Mouse (Mus musculus): ENCODE data around the gene Trpc7. TPM values are rescaled to one million over a fixed set of nuclear protein-coding genes. Genes with fewer than 3 reads are reported as not detected.

The Trpc7 gene
- polyA plus RNA-seq, 1 experiment from 2014 or later: 5.9 TPM

- 92% methylated on average over 3 of the region's 3 CpGs for WGBS
- H3K4me1 ChIP-seq: peaks cover 27% of the 10 kb centered on the region
- ATAC-seq (replicated peaks): 0 out of 2 replicates have a peak, but pooled peaks have one; percentile 3
- H3K9me3 ChIP-seq: 0 out of 2 replicates have a peak, but pooled peaks cover 8% of the 10 kb centered on the region
- peak overlapping the region; percentile 69 for H3K27ac ChIP-seq
- no peak overlapping the region for H3K4me3 ChIP-seq
- H3K9ac ChIP-seq: no peak overlapping the region
- no peaks in the 10 kb centered on the region for H3K36me3 ChIP-seq (replicated peaks)
- no peak overlapping the region for H3K4me2 ChIP-seq
- H3K27me3 ChIP-seq (replicated peaks): no peaks in the 10 kb centered on the region
Observed at GRCm38 (mm10) chr13:56781697-56782096, 114.1 kb downstream of the Trpc7 start.

GRCm38 (mm10) chr13:56780746-56781469, 114.9 kb downstream of the Trpc7 start:
- no peaks in the 10 kb centered on the region for H3K27me3 ChIP-seq (replicated peaks)
- H3K9me3 ChIP-seq: 0 out of 2 replicates have a peak, but pooled peaks cover 8% of the 10 kb centered on the region
- H3K4me1 ChIP-seq: peaks cover 27% of the 10 kb centered on the region
- no peaks in the 10 kb centered on the region for H3K36me3 ChIP-seq (replicated peaks)
- no peak overlapping the region for H3K4me3 ChIP-seq
- H3K9ac ChIP-seq: no peak overlapping the region
- ATAC-seq (replicated peaks): peak; percentile 48; the same call in 1 of the 2 replicates
- 37% methylated on average over 13 of the region's 13 CpGs for WGBS
- H3K27ac ChIP-seq: peak overlapping the region; percentile 69
- no peak overlapping the region for H3K4me2 ChIP-seq

- H3K27me3 ChIP-seq (replicated peaks): no peaks in the 10 kb centered on the region
- peaks cover 36% of the 10 kb centered on the region for H3K4me1 ChIP-seq
- H3K9ac ChIP-seq: peak overlapping the region; percentile 31; the same call in 1 of the 2 replicates
- H3K9me3 ChIP-seq: no peaks in the 10 kb centered on the region
- H3K27ac ChIP-seq: peak overlapping the region; percentile 84
- peak overlapping the region; percentile 13 for H3K4me2 ChIP-seq
- 6% methylated on average over 5 of the region's 5 CpGs for WGBS
- no peak overlapping the region for H3K4me3 ChIP-seq
- no peaks in the 10 kb centered on the region for H3K36me3 ChIP-seq (replicated peaks)
- peak; percentile 86 for ATAC-seq (replicated peaks)
Observed at GRCm38 (mm10) chr13:56774304-56774703, 121.5 kb downstream of the Trpc7 start.

- Histone ChIP-seq H3K36me3 (replicated peaks) (no peaks in the 10 kb centered on the region), H3K27me3 (replicated peaks) (no peaks in the 10 kb centered on the region), H3K4me2 (no peak overlapping the region), H3K4me1 (peaks cover 41% of the 10 kb centered on the region), H3K4me3 (no peak overlapping the region), H3K9ac (no peak overlapping the region), H3K27ac (peak overlapping the region; percentile 84), H3K9me3 (no peaks in the 10 kb centered on the region)
- no peak for ATAC-seq (replicated peaks)
- WGBS: 59% methylated on average over 14 of the region's 14 CpGs
Observed at GRCm38 (mm10) chr13:56773262-56773870, 122.4 kb downstream of the Trpc7 start.

GRCm38 (mm10) chr13:56772592-56772991, 123.2 kb downstream of the Trpc7 start:
- H3K4me3 ChIP-seq: no peak overlapping the region
- peaks cover 41% of the 10 kb centered on the region for H3K4me1 ChIP-seq
- H3K27me3 ChIP-seq (replicated peaks): no peaks in the 10 kb centered on the region
- 51% methylated on average over 3 of the region's 3 CpGs for WGBS
- ATAC-seq (replicated peaks): no peak
- no peak overlapping the region for H3K4me2 ChIP-seq
- H3K27ac ChIP-seq: no peak overlapping the region
- no peak overlapping the region for H3K9ac ChIP-seq
- no peaks in the 10 kb centered on the region for H3K9me3 ChIP-seq
- no peaks in the 10 kb centered on the region for H3K36me3 ChIP-seq (replicated peaks)

DNA sequence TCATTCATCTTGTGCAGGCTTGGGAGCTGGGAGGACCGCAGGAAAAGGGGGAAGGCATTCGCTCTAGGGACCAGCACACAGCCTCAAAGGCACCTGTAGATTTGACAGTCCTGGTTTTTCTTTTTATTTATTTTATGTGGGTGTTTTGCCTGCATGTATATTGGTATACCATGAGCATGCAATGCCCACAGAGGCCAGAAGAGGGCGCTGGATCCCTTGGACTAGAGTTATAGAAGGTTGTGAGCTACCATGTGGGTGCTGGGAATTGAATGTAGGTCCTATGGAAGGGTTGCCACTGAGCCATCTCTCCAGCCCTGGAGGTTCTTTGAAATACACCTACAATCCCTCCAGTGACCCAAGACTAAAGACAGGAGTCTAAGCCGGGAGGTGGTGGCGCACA, 125.0 kb downstream of the Trpc7 start:
- WGBS: 64% methylated on average over 5 of the region's 5 CpGs
- H3K4me2 ChIP-seq: no peak overlapping the region
- ATAC-seq (replicated peaks): no peak
- H3K9me3 ChIP-seq: no peaks in the 10 kb centered on the region
- H3K36me3 ChIP-seq (replicated peaks): no peaks in the 10 kb centered on the region
- H3K9ac ChIP-seq: no peak overlapping the region
- peaks cover 46% of the 10 kb centered on the region for H3K4me1 ChIP-seq
- H3K4me3 ChIP-seq: no peak overlapping the region
- H3K27ac ChIP-seq: peak overlapping the region; percentile 62; the same call in 1 of the 2 replicates
- H3K27me3 ChIP-seq (replicated peaks): 0 out of 2 replicates have a peak, but pooled peaks cover 3% of the 10 kb centered on the region

- Histone ChIP-seq H3K27me3 (replicated peaks) (0 out of 2 replicates have a peak, but pooled peaks cover 3% of the 10 kb centered on the region), H3K27ac (peak overlapping the region; percentile 62; the same call in 1 of the 2 replicates), H3K9ac (no peak overlapping the region), H3K36me3 (replicated peaks) (no peaks in the 10 kb centered on the region), H3K4me1 (peaks cover 50% of the 10 kb centered on the region), H3K9me3 (no peaks in the 10 kb centered on the region), H3K4me3 (no peak overlapping the region), H3K4me2 (no peak overlapping the region)
- WGBS: 37% methylated on average over 1 of the region's 1 CpGs
- ATAC-seq (replicated peaks): no peak; the same call in 1 of the 2 replicates
Observed at GRCm38 (mm10) chr13:56770136-56770578, 125.6 kb downstream of the Trpc7 start.

GRCm38 (mm10) chr13:56769431-56769830, 126.4 kb downstream of the Trpc7 start:
- Histone ChIP-seq H3K4me2 (no peak overlapping the region), H3K36me3 (replicated peaks) (no peaks in the 10 kb centered on the region), H3K27me3 (replicated peaks) (0 out of 2 replicates have a peak, but pooled peaks cover 3% of the 10 kb centered on the region), H3K9ac (no peak overlapping the region), H3K27ac (no peak overlapping the region), H3K9me3 (no peaks in the 10 kb centered on the region), H3K4me1 (peaks cover 44% of the 10 kb centered on the region), H3K4me3 (no peak overlapping the region)
- WGBS: 22% methylated on average over 4 of the region's 4 CpGs
- no peak for ATAC-seq (replicated peaks)

- no peak for ATAC-seq (replicated peaks)
- no peaks in the 10 kb centered on the region for H3K36me3 ChIP-seq (replicated peaks)
- H3K4me2 ChIP-seq: no peak overlapping the region
- H3K4me3 ChIP-seq: no peak overlapping the region
- 52% methylated on average over 5 of the region's 5 CpGs for WGBS
- H3K27me3 ChIP-seq (replicated peaks): 0 out of 2 replicates have a peak, but pooled peaks cover 3% of the 10 kb centered on the region
- H3K27ac ChIP-seq: no peak overlapping the region
- no peaks in the 10 kb centered on the region for H3K9me3 ChIP-seq
- H3K4me1 ChIP-seq: peaks cover 44% of the 10 kb centered on the region
- no peak overlapping the region for H3K9ac ChIP-seq
Observed at GRCm38 (mm10) chr13:56766211-56766610, 129.6 kb downstream of the Trpc7 start.

- Histone ChIP-seq H3K27ac (no peak overlapping the region), H3K4me2 (peak overlapping the region; percentile 5; the same call in 1 of the 2 replicates), H3K4me1 (peaks cover 41% of the 10 kb centered on the region), H3K9ac (no peak overlapping the region), H3K9me3 (no peaks in the 10 kb centered on the region), H3K27me3 (replicated peaks) (0 out of 2 replicates have a peak, but pooled peaks cover 3% of the 10 kb centered on the region), H3K36me3 (replicated peaks) (no peaks in the 10 kb centered on the region), H3K4me3 (no peak overlapping the region)
- WGBS: 59% methylated on average over 25 of the region's 25 CpGs
- ATAC-seq (replicated peaks): no peak
Observed at GRCm38 (mm10) chr13:56765284-56766032, 130.3 kb downstream of the Trpc7 start.

DNA sequence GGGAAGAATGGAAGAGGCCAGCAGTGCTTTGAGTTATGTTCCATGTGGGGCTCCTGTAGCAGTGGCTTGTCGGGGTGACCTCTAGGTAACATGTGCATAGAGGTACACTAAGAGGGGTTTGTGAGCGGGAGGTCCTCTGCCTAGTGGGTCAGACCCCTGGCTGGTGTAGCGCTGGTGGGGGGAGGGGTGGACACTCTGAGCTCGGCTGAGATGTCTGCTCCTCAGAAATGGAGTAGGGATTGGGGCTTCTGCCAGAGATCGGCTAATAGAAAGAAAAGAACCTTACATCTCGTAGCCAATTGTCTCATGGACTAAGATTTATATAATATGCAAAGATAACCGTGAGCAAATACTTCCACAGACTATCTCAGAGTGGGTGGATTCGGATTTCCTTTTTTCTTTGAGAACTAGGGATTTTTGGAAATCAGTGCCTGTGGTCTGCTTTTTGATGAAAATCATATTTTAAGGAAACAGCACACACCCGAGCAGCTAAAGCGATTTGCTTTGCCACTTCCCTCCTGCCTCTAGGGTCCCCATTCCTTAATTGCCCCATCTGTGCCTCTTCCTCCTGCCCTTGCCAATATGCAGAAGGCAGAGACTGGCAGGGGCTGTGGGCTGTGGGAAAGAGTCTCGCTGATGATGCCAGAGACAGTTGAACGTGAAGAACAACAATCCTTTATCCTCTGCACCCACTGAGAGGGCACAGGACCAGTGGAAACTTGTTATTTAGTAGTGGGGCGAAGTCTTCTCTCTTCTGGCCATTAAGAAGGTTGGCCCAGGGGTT, 133.2 kb downstream of the Trpc7 start:
- no peak for ATAC-seq (replicated peaks)
- 36% methylated on average over 13 of the region's 13 CpGs for WGBS
- no peak overlapping the region for H3K27ac ChIP-seq

More for the DNA sequence above, 133.2 kb downstream of the Trpc7 start:
- peaks cover 26% of the 10 kb centered on the region for H3K4me1 ChIP-seq
- no peak overlapping the region for H3K9ac ChIP-seq
- H3K4me3 ChIP-seq: no peak overlapping the region
- 0 out of 2 replicates have a peak, but pooled peaks cover 3% of the 10 kb centered on the region for H3K27me3 ChIP-seq (replicated peaks)
- no peaks in the 10 kb centered on the region for H3K9me3 ChIP-seq
- H3K4me2 ChIP-seq: no peak overlapping the region
- H3K36me3 ChIP-seq (replicated peaks): no peaks in the 10 kb centered on the region

Measured in midbrain, embryonic 15.5 days (tissue).